Mouse (Mus musculus): ENCODE measurements around the gene Slc4a8. TPM values are rescaled to one million over a fixed set of nuclear protein-coding genes. Genes with fewer than 3 reads are reported as not detected.
"Not testable (repeated sequence)": the region's sequence is repeated elsewhere in the genome, so short reads cannot be mapped to it uniquely, and the experiment has no call there.

Slc4a8 gene
- polyA plus RNA-seq, 1 experiment from 2014 or later = 31.1 TPM

GRCm38 (mm10) chr15:100762649-100763048 lies 1.1 kb downstream of the Slc4a8 start:
- peak overlapping the region; percentile 87 for H3K4me3 ChIP-seq (ENCODE audit: low read depth, low read length)
- 38% methylated on average over 8 of the region's 8 CpGs for WGBS
- no peaks in the 10 kb centered on the region for H3K9me3 ChIP-seq (replicated peaks; ENCODE audit: control insufficient read depth, low read length, poor library complexity, severe bottlenecking)
- peak overlapping the region; percentile 91 for H3K9ac ChIP-seq (ENCODE audit: low read depth, low read length)
- H3K27ac ChIP-seq (ENCODE audit: low read length) = peak overlapping the region; percentile 95
- no peaks in the 10 kb centered on the region for H3K27me3 ChIP-seq (ENCODE audit: control insufficient read depth, insufficient read depth, low read depth, low read length)
- no peak for ATAC-seq
- H3K36me3 ChIP-seq (ENCODE audit: control insufficient read depth, insufficient read depth, low read length) = no peaks in the 10 kb centered on the region
- peak overlapping the region; percentile 67 for H3K4me2 ChIP-seq (ENCODE audit: low read length)
- H3K4me1 ChIP-seq (ENCODE audit: control insufficient read depth, insufficient read depth, low read length) = peaks cover 17% of the 10 kb centered on the region

- no peak for ATAC-seq
- H3K9ac ChIP-seq (ENCODE audit: low read depth, low read length) = no peak overlapping the region
- no peak overlapping the region for H3K4me3 ChIP-seq (ENCODE audit: low read depth, low read length)
- peaks cover 17% of the 10 kb centered on the region for H3K4me1 ChIP-seq (ENCODE audit: control insufficient read depth, insufficient read depth, low read length)
- H3K27me3 ChIP-seq (ENCODE audit: control insufficient read depth, insufficient read depth, low read depth, low read length) = no peaks in the 10 kb centered on the region
- WGBS = 87% methylated on average over 16 of the region's 16 CpGs
- H3K27ac ChIP-seq (ENCODE audit: low read length) = no peak overlapping the region
- H3K36me3 ChIP-seq (ENCODE audit: control insufficient read depth, insufficient read depth, low read length) = no peaks in the 10 kb centered on the region
- no peak overlapping the region for H3K4me2 ChIP-seq (ENCODE audit: low read length)
- no peaks in the 10 kb centered on the region for H3K9me3 ChIP-seq (replicated peaks; ENCODE audit: control insufficient read depth, low read length, poor library complexity, severe bottlenecking)
Observed at GRCm38 (mm10) chr15:100764163-100764951, 2.8 kb downstream of the Slc4a8 start.

- 74% methylated on average over 9 of the region's 9 CpGs for WGBS
- H3K9me3 ChIP-seq (replicated peaks; ENCODE audit: control insufficient read depth, low read length, poor library complexity, severe bottlenecking) = no peaks in the 10 kb centered on the region
- H3K4me3 ChIP-seq (ENCODE audit: low read depth, low read length) = no peak overlapping the region
- no peak for ATAC-seq
- no peak overlapping the region for H3K27ac ChIP-seq (ENCODE audit: low read length)
- H3K9ac ChIP-seq (ENCODE audit: low read depth, low read length) = no peak overlapping the region
- H3K4me1 ChIP-seq (ENCODE audit: control insufficient read depth, insufficient read depth, low read length) = peaks cover 9% of the 10 kb centered on the region
- H3K27me3 ChIP-seq (ENCODE audit: control insufficient read depth, insufficient read depth, low read depth, low read length) = no peaks in the 10 kb centered on the region
- H3K36me3 ChIP-seq (ENCODE audit: control insufficient read depth, insufficient read depth, low read length) = no peaks in the 10 kb centered on the region
- no peak overlapping the region for H3K4me2 ChIP-seq (ENCODE audit: low read length)
Observed at GRCm38 (mm10) chr15:100766826-100767225, 5.3 kb downstream of the Slc4a8 start.

GRCm38 (mm10) chr15:100767851-100768250 lies 6.3 kb downstream of the Slc4a8 start:
- Histone ChIP-seq H3K4me2 (ENCODE audit: low read length) (no peak overlapping the region), H3K27ac (ENCODE audit: low read length) (no peak overlapping the region), H3K27me3 (ENCODE audit: control insufficient read depth, insufficient read depth, low read depth, low read length) (no peaks in the 10 kb centered on the region), H3K36me3 (ENCODE audit: control insufficient read depth, insufficient read depth, low read length) (no peaks in the 10 kb centered on the region), H3K9ac (ENCODE audit: low read depth, low read length) (no peak overlapping the region), H3K9me3 (replicated peaks; ENCODE audit: control insufficient read depth, low read length, poor library complexity, severe bottlenecking) (no peaks in the 10 kb centered on the region), H3K4me1 (ENCODE audit: control insufficient read depth, insufficient read depth, low read length) (peaks cover 8% of the 10 kb centered on the region), H3K4me3 (ENCODE audit: low read depth, low read length) (no peak overlapping the region)
- no peak for ATAC-seq
- WGBS = 86% methylated on average over 13 of the region's 13 CpGs

GRCm38 (mm10) chr15:100769023-100769422 lies 7.5 kb downstream of the Slc4a8 start:
- 92% methylated on average over 4 of the region's 4 CpGs for WGBS
- ATAC-seq; H3K9me3 ChIP-seq (replicated peaks; ENCODE audit: control insufficient read depth, low read length, poor library complexity, severe bottlenecking): not testable (repeated sequence)

GRCm38 (mm10) chr15:100770338-100770737 lies 8.8 kb downstream of the Slc4a8 start:
- no peak overlapping the region for H3K9ac ChIP-seq (ENCODE audit: low read depth, low read length)
- H3K4me3 ChIP-seq (ENCODE audit: low read depth, low read length) = no peak overlapping the region
- no peak overlapping the region for H3K4me2 ChIP-seq (ENCODE audit: low read length)
- H3K27me3 ChIP-seq (ENCODE audit: control insufficient read depth, insufficient read depth, low read depth, low read length) = no peaks in the 10 kb centered on the region
- no peak for ATAC-seq
- H3K27ac ChIP-seq (ENCODE audit: low read length) = no peak overlapping the region
- 95% methylated on average over 5 of the region's 5 CpGs for WGBS
- no peaks in the 10 kb centered on the region for H3K4me1 ChIP-seq (ENCODE audit: control insufficient read depth, insufficient read depth, low read length)
- no peaks in the 10 kb centered on the region; the same call in 1 of the 2 replicates for H3K36me3 ChIP-seq (ENCODE audit: control insufficient read depth, insufficient read depth, low read length)
- H3K9me3 ChIP-seq (replicated peaks; ENCODE audit: control insufficient read depth, low read length, poor library complexity, severe bottlenecking) = no peaks in the 10 kb centered on the region

More at GRCm38 (mm10) chr15:100769023-100769422, 7.5 kb downstream of the Slc4a8 start:
- H3K4me2 ChIP-seq (ENCODE audit: low read length); H3K4me3 ChIP-seq (ENCODE audit: low read depth, low read length); H3K27me3 ChIP-seq (ENCODE audit: control insufficient read depth, insufficient read depth, low read depth, low read length); H3K9ac ChIP-seq (ENCODE audit: low read depth, low read length); H3K4me1 ChIP-seq (ENCODE audit: control insufficient read depth, insufficient read depth, low read length); H3K27ac ChIP-seq (ENCODE audit: low read length); H3K36me3 ChIP-seq (ENCODE audit: control insufficient read depth, insufficient read depth, low read length): not testable (repeated sequence)

- H3K9me3 ChIP-seq (replicated peaks; ENCODE audit: control insufficient read depth, low read length, poor library complexity, severe bottlenecking) = no peaks in the 10 kb centered on the region
- no peak overlapping the region for H3K4me3 ChIP-seq (ENCODE audit: low read depth, low read length)
- no peak overlapping the region for H3K4me2 ChIP-seq (ENCODE audit: low read length)
- 92% methylated on average over 4 of the region's 4 CpGs for WGBS
- H3K27ac ChIP-seq (ENCODE audit: low read length) = no peak overlapping the region
- no peaks in the 10 kb centered on the region for H3K27me3 ChIP-seq (ENCODE audit: control insufficient read depth, insufficient read depth, low read depth, low read length)
- peaks cover 6% of the 10 kb centered on the region for H3K36me3 ChIP-seq (ENCODE audit: control insufficient read depth, insufficient read depth, low read length)
- H3K4me1 ChIP-seq (ENCODE audit: control insufficient read depth, insufficient read depth, low read length) = no peaks in the 10 kb centered on the region
- H3K9ac ChIP-seq (ENCODE audit: low read depth, low read length) = no peak overlapping the region
- no peak for ATAC-seq
Observed at GRCm38 (mm10) chr15:100772685-100773084, 11.1 kb downstream of the Slc4a8 start.

- H3K4me1 ChIP-seq (ENCODE audit: control insufficient read depth, insufficient read depth, low read length); H3K27ac ChIP-seq (ENCODE audit: low read length); H3K27me3 ChIP-seq (ENCODE audit: control insufficient read depth, insufficient read depth, low read depth, low read length); H3K9ac ChIP-seq (ENCODE audit: low read depth, low read length); H3K4me2 ChIP-seq (ENCODE audit: low read length); ATAC-seq; H3K9me3 ChIP-seq (replicated peaks; ENCODE audit: control insufficient read depth, low read length, poor library complexity, severe bottlenecking); H3K36me3 ChIP-seq (ENCODE audit: control insufficient read depth, insufficient read depth, low read length); H3K4me3 ChIP-seq (ENCODE audit: low read depth, low read length): not testable (repeated sequence)
- 98% methylated on average over 6 of the region's 6 CpGs for WGBS
Observed at GRCm38 (mm10) chr15:100773859-100774258, 12.3 kb downstream of the Slc4a8 start.
